Mouse (Mus musculus) left cerebral cortex, adult 9 months (tissue): ENCODE measurements around the gene Tmem236.

Source experiments
- DNase-seq, 2 experiments: peaks; one replicate each; pipeline ENCODE4 v3.0.0; 2022; ENCODE audit warnings: low spot score in 2 of 2

Tmem236 gene

GRCm38 (mm10) chr2:14249839-14250564 is 75.7 kb downstream of the Tmem236 start:
- no peak for DNase-seq

- no peak for DNase-seq
These were observed 77.6 kb downstream of the Tmem236 start for GRCm38 (mm10) chr2:14251938-14252337.

- DNase-seq = no peak
These were observed 84.1 kb downstream of the Tmem236 start for GRCm38 (mm10) chr2:14258345-14258850.

- DNase-seq = no peak
These were observed 87.8 kb downstream of the Tmem236 start for GRCm38 (mm10) chr2:14262090-14262489.

- no peak for DNase-seq
These were observed 94.8 kb downstream of the Tmem236 start for GRCm38 (mm10) chr2:14269160-14269559.
